Mouse (Mus musculus) heart, embryonic 13.5 days (tissue): ENCODE measurements around the gene Slc27a4. TPM values are rescaled to one million over a fixed set of nuclear protein-coding genes. Genes with fewer than 3 reads are reported as not detected.

ENCODE experiments used
- ATAC-seq: fragments of 200-750 bp; cut with Nextera tagmentation; 2 replicates; pipeline ENCODE4 v1.8.0; 2017; ENCODE audit warnings: moderate TSS enrichment; ENCODE audit not compliant: insufficient number of reproducible peaks, low FRiP score, low TSS enrichment; ENCODE audit errors: extremely low read depth
- H3K27ac ChIP-seq: fragments of 300-500 bp; sonication (generic); replicated peaks from 2 replicates; pipeline ENCODE4 v1.5.1; 2015; ENCODE audit warnings: moderate library complexity, mild to moderate bottlenecking, inconsistent platforms
- H3K27me3 ChIP-seq: fragments of 300-500 bp; sonication (generic); replicated peaks from 2 replicates; pipeline ENCODE4 v1.6.1; 2015; ENCODE audit warnings: mild to moderate bottlenecking, inconsistent platforms
- H3K36me3 ChIP-seq: fragments of 300-500 bp; sonication (generic); 2 replicates; pipeline ENCODE4 v1.6.1; 2015; ENCODE audit warnings: mild to moderate bottlenecking, inconsistent platforms
- H3K4me1 ChIP-seq: fragments of 300-500 bp; sonication (generic); 2 replicates; pipeline ENCODE4 v1.6.1; 2015; ENCODE audit warnings: inconsistent platforms
- H3K4me2 ChIP-seq: fragments of 300-500 bp; sonication (generic); 2 replicates; pipeline ENCODE4 v1.6.1; 2015; ENCODE audit warnings: inconsistent platforms, mild to moderate bottlenecking, moderate library complexity
- H3K4me3 ChIP-seq: fragments of 300-500 bp; sonication (generic); 2 replicates; pipeline ENCODE4 v1.5.1; 2015; ENCODE audit warnings: moderate library complexity, mild to moderate bottlenecking, inconsistent platforms
- H3K9ac ChIP-seq: fragments of 300-500 bp; sonication (generic); 2 replicates; pipeline ENCODE4 v1.6.1; 2015; ENCODE audit warnings: inconsistent platforms, mild to moderate bottlenecking, moderate library complexity
- H3K9me3 ChIP-seq: fragments of 300-500 bp; sonication (generic); 2 replicates; pipeline ENCODE4 v1.6.1; 2016; ENCODE audit warnings: inconsistent platforms
- WGBS: fragments of 180-500 bp; shearing (Covaris S2); methylation state at CpG from one replicate; pipeline ENCODE4 v1.1.7; 2015; ENCODE audit warnings: mixed read lengths; 5-methylcytosine and 5-hydroxymethylcytosine counted together
- microRNA-seq: library from miRNA; unstranded; fragments of <30 nt; microRNA quantifications from one replicate; pipeline ENCODE4, GENCODE M21; 2016
- polyA plus RNA-seq: library from polyadenylated mRNA; unstranded; fragments of >200 nt; fragmentation: Nextera tagmentation; extraction: Ambion mirVana; gene quantifications from 2 replicates; pipeline ENCODE4 v1.2.1, GENCODE M21; 2015

Slc27a4 gene
- polyA plus RNA-seq, 1 experiment from 2014 or later = 9.2 TPM

DNA sequence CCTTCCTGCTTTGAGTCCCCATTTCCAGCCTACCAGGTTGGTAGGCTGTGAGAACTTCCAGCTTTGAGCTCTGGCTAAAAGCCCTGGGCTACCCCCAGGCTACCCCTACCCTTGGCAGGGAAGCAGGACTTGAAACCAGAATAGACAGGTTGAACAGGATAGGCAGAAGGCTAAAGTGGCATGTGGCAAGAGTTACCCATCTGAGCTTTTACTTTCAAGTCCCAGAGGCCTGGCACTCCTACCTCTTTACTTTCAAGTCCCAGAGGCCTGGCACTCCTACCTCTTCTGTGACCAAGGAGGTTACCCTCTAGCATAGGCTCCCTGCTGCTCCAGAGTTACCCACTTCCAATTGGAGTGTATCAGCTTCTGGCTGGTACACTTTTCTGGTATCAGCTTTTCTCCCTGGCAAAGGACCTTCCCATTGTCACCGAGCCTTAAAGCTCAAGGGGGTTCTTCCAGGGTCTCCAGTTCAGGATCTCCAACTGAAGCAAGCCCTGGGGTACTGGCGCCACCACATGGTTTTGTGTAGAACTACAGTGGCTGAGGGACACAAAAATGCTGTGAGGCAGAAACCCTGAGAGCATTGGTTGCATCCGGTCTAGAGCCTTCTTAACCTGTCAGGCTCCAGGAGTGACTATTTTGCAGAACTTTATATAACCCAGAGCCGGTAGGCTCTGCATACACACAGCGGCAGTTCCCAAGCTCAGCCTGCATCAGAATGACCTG lies 56.5 kb downstream of the Slc27a4 start:
- Histone ChIP-seq H3K4me1 (no peaks in the 10 kb centered on the region), H3K4me2 (no peak overlapping the region), H3K9ac (no peak overlapping the region), H3K9me3 (no peaks in the 10 kb centered on the region), H3K4me3 (no peak overlapping the region), H3K36me3 (no peaks in the 10 kb centered on the region), H3K27ac (no peak overlapping the region), H3K27me3 (peaks cover 43% of the 10 kb centered on the region)
- no peak for ATAC-seq
- WGBS = 6% methylated on average over 5 of the region's 5 CpGs

DNA sequence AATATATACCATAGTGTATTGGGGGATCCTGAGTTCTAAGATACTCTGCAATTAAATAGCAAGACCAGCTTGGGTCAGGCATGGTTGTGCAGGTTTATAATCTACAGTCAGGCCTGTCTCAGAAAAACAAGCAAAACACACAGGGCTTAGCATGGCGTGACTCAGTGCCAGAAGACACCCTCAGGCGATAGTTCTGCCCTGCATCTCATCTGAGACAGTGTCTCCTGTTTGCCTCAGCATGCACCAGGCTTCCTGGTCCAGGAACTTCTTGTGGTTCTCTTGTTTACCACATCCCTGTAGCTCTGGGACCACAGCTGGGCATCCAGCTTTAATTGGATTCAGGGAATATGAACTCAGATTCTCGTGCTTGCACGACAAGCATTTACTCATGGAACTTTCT lies 62.7 kb downstream of the Slc27a4 start:
- Histone ChIP-seq H3K27ac (no peak overlapping the region), H3K4me1 (peaks cover 12% of the 10 kb centered on the region), H3K9me3 (no peaks in the 10 kb centered on the region), H3K4me2 (no peak overlapping the region), H3K9ac (no peak overlapping the region), H3K36me3 (no peaks in the 10 kb centered on the region), H3K27me3 (peaks cover 24% of the 10 kb centered on the region; the same call in 1 of the 2 replicates), H3K4me3 (no peak overlapping the region)
- WGBS = 71% methylated on average over 4 of the region's 4 CpGs
- ATAC-seq = no peak

Small RNA genes lying within 50 kb of the gene (microRNA-seq; reads per million reads assigned to microRNA genes)
- gene Mir219a-2 (not detected), gene Mir219b (not detected)

Other genes starting within 250 kb of the Slc27a4 start
- gene Rapgef1, start 182.9 kb upstream of the Slc27a4 start, polyA plus RNA-seq = 8.4 and 9.7 TPM in 2 replicates
- 0.18 TPM in 1 of 2 replicates, not detected in the other for gene Gm13420, start 50.9 kb upstream of the Slc27a4 start, polyA plus RNA-seq
- not detected in 2 replicates for gene Gm13547, start 43.3 kb upstream of the Slc27a4 start, polyA plus RNA-seq
- gene Coq4, start 15.1 kb upstream of the Slc27a4 start, polyA plus RNA-seq = 24.6 and 26.2 TPM in 2 replicates
- gene Trub2, start 14.1 kb upstream of the Slc27a4 start, polyA plus RNA-seq = 30.7 and 34.2 TPM in 2 replicates
- gene Urm1, start 17.4 kb downstream of the Slc27a4 start, polyA plus RNA-seq = 15.7 and 17.1 TPM in 2 replicates
- 19.6 and 21.5 TPM in 2 replicates for gene Cercam, start 66.5 kb downstream of the Slc27a4 start, polyA plus RNA-seq
- gene Odf2, start 86.6 kb downstream of the Slc27a4 start, polyA plus RNA-seq = 47.0 and 47.2 TPM in 2 replicates
- gene Gle1, start 132.8 kb downstream of the Slc27a4 start, polyA plus RNA-seq = 33.1 and 39.7 TPM in 2 replicates
- gene Sptan1, start 162.9 kb downstream of the Slc27a4 start, polyA plus RNA-seq = 86.6 and 89.5 TPM in 2 replicates
- gene Wdr34, start 246.2 kb downstream of the Slc27a4 start, polyA plus RNA-seq = 17.9 and 18.8 TPM in 2 replicates